Mouse (Mus musculus) MEL-GATA-1-ER (cell line): Measurements from ENCODE around the gene 2810006K23Rik.

Experiments used
- DNase-seq: peaks from one replicate; pipeline ENCODE4 v3.0.0-alpha.2; 2012; ENCODE audit warnings: low read depth; ENCODE audit errors: extremely low read depth

2810006K23Rik gene

GRCm38 (mm10) chr5:124380121-124380520, 52.2 kb downstream of the 2810006K23Rik start:
- DNase-seq: no peak

DNA sequence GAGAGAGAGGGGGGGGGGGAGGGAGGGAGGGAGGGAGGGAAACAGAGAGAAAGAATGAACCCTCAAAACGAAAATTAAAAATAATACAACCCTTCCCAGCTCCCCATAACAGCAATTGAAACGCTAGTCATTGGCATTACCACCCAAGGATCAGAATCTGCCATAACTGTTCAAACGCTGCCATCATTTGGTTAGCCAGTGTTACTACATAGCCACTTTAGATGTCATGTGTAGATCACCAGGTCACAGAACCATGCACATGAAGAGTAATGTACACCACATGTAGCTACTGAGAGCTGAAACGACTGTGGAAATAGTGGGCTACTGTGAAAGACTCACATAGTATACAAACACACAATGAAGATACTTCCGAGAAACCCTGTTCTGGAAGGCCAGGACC, 60.0 kb downstream of the 2810006K23Rik start:
- DNase-seq: no peak
